Mouse (Mus musculus): ENCODE measurements at regions not wholly inside any gene's neighbourhood (a gene's known extent, or its start where the extent isn't known, plus 50 kb on each side); places are given as distances from the start of the nearest gene placed in this dataset.

DNA sequence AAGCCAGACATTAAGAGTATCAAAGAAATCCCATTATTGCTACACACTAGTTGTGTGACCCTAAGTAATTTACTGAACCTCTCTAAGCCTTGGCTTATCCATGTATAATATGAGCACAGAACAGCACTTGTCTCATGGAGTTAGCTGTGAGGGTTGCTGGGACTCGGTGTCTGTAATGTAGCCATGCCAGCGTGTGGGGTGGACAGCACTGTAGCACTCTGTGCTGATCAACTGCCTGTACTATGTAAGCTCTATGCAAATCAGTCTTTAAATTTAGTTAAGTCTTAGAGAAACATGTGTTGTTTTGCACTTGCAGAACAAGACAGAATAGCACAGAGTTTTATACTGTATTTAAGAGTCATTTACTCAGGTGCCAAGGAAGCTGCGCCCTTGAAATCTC lies 225.0 kb upstream of the N6amt1 start:
- 92% methylated on average over 3 of the region's 3 CpGs for WGBS
- ATAC-seq, result no peak
- no peaks in the 10 kb centered on the region for H3K9me3 ChIP-seq (replicated peaks; ENCODE audit: control insufficient read depth, low read length, poor library complexity, severe bottlenecking)
- no peaks in the 10 kb centered on the region for H3K27me3 ChIP-seq (ENCODE audit: control insufficient read depth, insufficient read depth, low read depth, low read length)
- H3K36me3 ChIP-seq (ENCODE audit: control insufficient read depth, insufficient read depth, low read length), result no peaks in the 10 kb centered on the region
- no peak overlapping the region for H3K27ac ChIP-seq (ENCODE audit: low read length)
- H3K4me1 ChIP-seq (ENCODE audit: control insufficient read depth, insufficient read depth, low read length), result no peaks in the 10 kb centered on the region
- no peak overlapping the region for H3K9ac ChIP-seq (ENCODE audit: low read depth, low read length)
- H3K4me3 ChIP-seq (ENCODE audit: low read depth, low read length), result no peak overlapping the region
- H3K4me2 ChIP-seq (ENCODE audit: low read length), result no peak overlapping the region

DNA sequence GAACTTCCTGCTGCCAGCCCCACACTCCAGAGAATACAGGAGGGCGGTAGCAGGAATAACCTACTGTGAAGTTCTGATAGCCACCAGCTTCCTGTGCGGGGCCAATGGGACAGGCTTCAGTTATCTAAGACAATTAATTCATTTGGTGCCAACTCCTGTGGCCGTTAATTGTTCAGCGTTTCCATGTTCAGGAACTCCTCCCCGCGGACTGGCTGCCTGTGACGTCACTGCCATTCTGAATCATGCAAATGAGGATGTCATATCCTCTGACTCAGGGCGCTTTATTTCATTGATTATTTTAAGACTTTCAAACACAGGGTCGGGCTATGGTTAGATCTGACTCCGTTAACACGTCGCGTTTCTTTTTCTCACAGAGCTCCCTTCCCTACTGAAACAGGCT lies 225.8 kb upstream of the N6amt1 start:
- 58% methylated on average over 13 of the region's 13 CpGs for WGBS
- Histone ChIP-seq H3K9me3 (replicated peaks; ENCODE audit: control insufficient read depth, low read length, poor library complexity, severe bottlenecking) (no peaks in the 10 kb centered on the region), H3K27me3 (ENCODE audit: control insufficient read depth, insufficient read depth, low read depth, low read length) (no peaks in the 10 kb centered on the region), H3K27ac (ENCODE audit: low read length) (no peak overlapping the region), H3K4me1 (ENCODE audit: control insufficient read depth, insufficient read depth, low read length) (no peaks in the 10 kb centered on the region), H3K4me3 (ENCODE audit: low read depth, low read length) (peak overlapping the region; percentile 22), H3K9ac (ENCODE audit: low read depth, low read length) (no peak overlapping the region), H3K4me2 (ENCODE audit: low read length) (peak overlapping the region; percentile 40), H3K36me3 (ENCODE audit: control insufficient read depth, insufficient read depth, low read length) (no peaks in the 10 kb centered on the region)
- peak; percentile 60 for ATAC-seq

DNA sequence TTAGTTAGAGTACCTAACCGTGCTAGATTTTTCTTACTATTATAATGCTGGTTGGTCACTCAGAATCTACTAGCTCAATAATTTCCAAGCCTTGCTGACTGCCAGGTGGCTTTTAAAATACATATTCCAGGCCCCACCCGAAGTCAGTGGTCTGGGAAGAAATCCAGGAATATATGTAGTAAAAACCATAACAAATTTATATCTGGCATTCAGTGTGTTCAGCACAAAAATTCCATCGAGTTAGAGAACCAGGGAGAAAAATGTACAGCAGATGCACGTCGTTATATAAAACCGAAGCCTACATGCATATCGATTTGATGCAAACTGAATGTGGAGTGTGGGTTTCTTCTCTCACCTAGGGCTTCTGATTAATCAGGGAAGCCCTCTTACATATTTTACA lies 229.5 kb upstream of the N6amt1 start:
- no peak overlapping the region for H3K4me3 ChIP-seq (ENCODE audit: low read depth, low read length)
- no peaks in the 10 kb centered on the region for H3K27me3 ChIP-seq (ENCODE audit: control insufficient read depth, insufficient read depth, low read depth, low read length)
- no peak for ATAC-seq
- H3K9me3 ChIP-seq (replicated peaks; ENCODE audit: control insufficient read depth, low read length, poor library complexity, severe bottlenecking), result no peaks in the 10 kb centered on the region
- H3K9ac ChIP-seq (ENCODE audit: low read depth, low read length), result no peak overlapping the region
- H3K27ac ChIP-seq (ENCODE audit: low read length), result no peak overlapping the region
- H3K4me1 ChIP-seq (ENCODE audit: control insufficient read depth, insufficient read depth, low read length), result no peaks in the 10 kb centered on the region
- H3K36me3 ChIP-seq (ENCODE audit: control insufficient read depth, insufficient read depth, low read length), result no peaks in the 10 kb centered on the region
- 92% methylated on average over 7 of the region's 7 CpGs for WGBS
- H3K4me2 ChIP-seq (ENCODE audit: low read length), result no peak overlapping the region

DNA sequence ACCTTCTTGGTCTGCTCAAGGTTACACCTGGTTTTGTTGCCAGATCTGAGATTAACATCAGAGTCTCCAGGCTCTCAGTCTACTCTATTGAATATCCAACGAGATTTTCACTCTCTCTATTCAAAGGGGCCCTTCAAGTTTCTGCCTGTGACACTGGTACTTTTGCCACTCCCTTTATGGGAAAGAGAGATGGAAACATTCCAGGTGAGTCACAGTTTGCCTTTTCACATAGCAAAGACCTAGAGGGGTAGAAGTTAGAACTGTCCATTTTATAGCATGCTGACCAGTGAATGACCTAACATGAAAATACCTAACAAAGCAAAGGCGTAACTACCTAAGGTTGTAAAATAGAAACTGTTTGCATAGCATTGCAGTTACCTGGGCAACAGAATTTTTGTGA lies 250.4 kb upstream of the N6amt1 start:
- Histone ChIP-seq H3K36me3 (ENCODE audit: control insufficient read depth, insufficient read depth, low read length) (no peaks in the 10 kb centered on the region), H3K4me2 (ENCODE audit: low read length) (no peak overlapping the region), H3K9me3 (replicated peaks; ENCODE audit: control insufficient read depth, low read length, poor library complexity, severe bottlenecking) (no peaks in the 10 kb centered on the region), H3K9ac (ENCODE audit: low read depth, low read length) (no peak overlapping the region), H3K27me3 (ENCODE audit: control insufficient read depth, insufficient read depth, low read depth, low read length) (no peaks in the 10 kb centered on the region), H3K27ac (ENCODE audit: low read length) (no peak overlapping the region), H3K4me1 (ENCODE audit: control insufficient read depth, insufficient read depth, low read length) (no peaks in the 10 kb centered on the region), H3K4me3 (ENCODE audit: low read depth, low read length) (no peak overlapping the region)
- ATAC-seq, result no peak
- 80% methylated on average over 2 of the region's 2 CpGs for WGBS

DNA sequence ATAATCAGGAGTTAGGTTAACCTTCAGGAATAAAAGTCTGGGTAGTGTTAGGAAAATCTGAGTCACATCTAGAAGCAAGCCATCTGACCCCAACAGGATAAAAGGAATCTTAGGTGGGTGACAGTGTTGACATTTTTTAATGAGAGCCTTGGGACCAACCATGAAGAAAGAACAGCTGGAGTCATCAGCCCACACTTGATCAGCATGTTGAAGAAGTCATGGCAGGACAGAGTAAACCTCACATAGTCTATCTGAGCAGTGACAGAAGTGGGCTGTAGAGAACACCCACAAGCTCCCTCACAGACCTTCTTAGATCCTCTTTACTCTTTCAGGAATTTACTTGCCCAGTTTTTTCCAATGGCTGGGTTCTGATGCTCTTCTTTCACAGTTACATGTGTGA lies 251.9 kb upstream of the N6amt1 start:
- no peak overlapping the region for H3K4me3 ChIP-seq (ENCODE audit: low read depth, low read length)
- no peaks in the 10 kb centered on the region for H3K9me3 ChIP-seq (replicated peaks; ENCODE audit: control insufficient read depth, low read length, poor library complexity, severe bottlenecking)
- no peaks in the 10 kb centered on the region for H3K4me1 ChIP-seq (ENCODE audit: control insufficient read depth, insufficient read depth, low read length)
- no peak overlapping the region for H3K4me2 ChIP-seq (ENCODE audit: low read length)
- no peak for ATAC-seq
- no peaks in the 10 kb centered on the region for H3K36me3 ChIP-seq (ENCODE audit: control insufficient read depth, insufficient read depth, low read length)
- no peak overlapping the region for H3K27ac ChIP-seq (ENCODE audit: low read length)
- no peaks in the 10 kb centered on the region for H3K27me3 ChIP-seq (ENCODE audit: control insufficient read depth, insufficient read depth, low read depth, low read length)
- no peak overlapping the region for H3K9ac ChIP-seq (ENCODE audit: low read depth, low read length)

DNA sequence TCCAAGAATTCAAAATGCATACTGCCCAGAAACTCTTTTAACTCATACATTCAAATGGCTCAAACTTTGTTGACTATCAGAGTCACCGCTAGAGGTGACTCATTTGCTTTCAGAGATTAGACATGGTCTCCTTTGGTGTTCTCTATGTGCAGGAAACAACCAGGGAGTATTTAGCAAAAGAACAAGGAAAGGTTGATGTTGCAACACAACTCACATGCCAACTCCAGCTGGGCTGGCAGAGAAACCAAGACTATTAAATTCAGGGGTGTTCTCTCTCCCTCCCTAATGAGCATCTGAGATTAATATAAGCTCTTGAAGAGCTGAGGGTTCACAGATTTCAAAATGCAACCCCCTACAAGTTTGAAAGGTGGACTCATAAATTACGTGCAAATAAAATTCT lies 262.0 kb upstream of the N6amt1 start:
- Histone ChIP-seq H3K4me1 (ENCODE audit: control insufficient read depth, insufficient read depth, low read length) (no peaks in the 10 kb centered on the region), H3K36me3 (ENCODE audit: control insufficient read depth, insufficient read depth, low read length) (no peaks in the 10 kb centered on the region), H3K27ac (ENCODE audit: low read length) (no peak overlapping the region), H3K9ac (ENCODE audit: low read depth, low read length) (no peak overlapping the region), H3K4me3 (ENCODE audit: low read depth, low read length) (no peak overlapping the region), H3K9me3 (replicated peaks; ENCODE audit: control insufficient read depth, low read length, poor library complexity, severe bottlenecking) (no peaks in the 10 kb centered on the region), H3K4me2 (ENCODE audit: low read length) (no peak overlapping the region), H3K27me3 (ENCODE audit: control insufficient read depth, insufficient read depth, low read depth, low read length) (no peaks in the 10 kb centered on the region)
- no peak for ATAC-seq
- 91% methylated on average over 2 of the region's 2 CpGs for WGBS

DNA sequence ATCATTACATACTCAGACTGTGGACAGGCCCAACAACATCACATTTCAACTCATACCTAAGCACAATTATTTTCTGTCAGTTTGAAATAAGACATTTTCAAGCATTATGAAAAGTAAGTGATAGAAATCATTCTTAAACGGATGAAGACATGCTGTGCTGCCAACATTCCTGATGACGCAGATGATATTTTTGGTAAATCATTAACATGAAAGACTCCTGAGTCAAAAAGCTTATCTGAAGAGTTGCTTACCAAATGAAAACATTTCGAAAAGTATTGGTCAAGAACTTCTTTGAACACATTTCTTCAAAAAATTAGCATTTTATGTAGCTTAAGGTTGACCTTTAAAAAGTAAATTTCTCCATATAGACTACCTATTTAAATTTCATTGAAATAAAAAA lies 264.7 kb upstream of the N6amt1 start:
- H3K27me3 ChIP-seq (ENCODE audit: control insufficient read depth, insufficient read depth, low read depth, low read length), result no peaks in the 10 kb centered on the region
- H3K27ac ChIP-seq (ENCODE audit: low read length), result no peak overlapping the region
- no peaks in the 10 kb centered on the region for H3K9me3 ChIP-seq (replicated peaks; ENCODE audit: control insufficient read depth, low read length, poor library complexity, severe bottlenecking)
- no peaks in the 10 kb centered on the region for H3K4me1 ChIP-seq (ENCODE audit: control insufficient read depth, insufficient read depth, low read length)
- ATAC-seq, result no peak
- 88% methylated on average over 3 of the region's 3 CpGs for WGBS
- H3K9ac ChIP-seq (ENCODE audit: low read depth, low read length), result no peak overlapping the region
- no peaks in the 10 kb centered on the region for H3K36me3 ChIP-seq (ENCODE audit: control insufficient read depth, insufficient read depth, low read length)
- no peak overlapping the region for H3K4me3 ChIP-seq (ENCODE audit: low read depth, low read length)
- no peak overlapping the region for H3K4me2 ChIP-seq (ENCODE audit: low read length)

DNA sequence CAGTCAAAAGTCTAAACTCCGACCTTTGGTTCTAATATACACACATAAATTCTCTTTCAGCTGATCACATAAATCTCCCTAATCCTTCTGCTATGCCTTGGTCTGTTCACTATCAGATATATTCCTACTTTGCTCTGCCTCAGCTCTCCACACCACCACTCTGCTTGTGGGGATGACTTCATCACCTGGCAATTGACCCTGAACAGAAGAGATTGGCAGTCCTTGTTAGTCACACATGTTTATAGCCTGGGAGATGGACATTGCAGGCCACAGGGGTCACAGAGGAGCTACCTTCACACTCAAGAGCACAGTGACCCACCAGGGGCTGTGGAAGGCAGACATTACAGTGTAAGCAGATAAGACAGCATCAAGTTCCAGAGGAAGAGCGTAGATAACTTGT lies 270.5 kb upstream of the N6amt1 start:
- no peaks in the 10 kb centered on the region for H3K4me1 ChIP-seq (ENCODE audit: control insufficient read depth, insufficient read depth, low read length)
- H3K9me3 ChIP-seq (replicated peaks; ENCODE audit: control insufficient read depth, low read length, poor library complexity, severe bottlenecking), result no peaks in the 10 kb centered on the region
- no peak overlapping the region for H3K4me3 ChIP-seq (ENCODE audit: low read depth, low read length)
- no peak overlapping the region for H3K9ac ChIP-seq (ENCODE audit: low read depth, low read length)
- H3K27ac ChIP-seq (ENCODE audit: low read length), result no peak overlapping the region
- H3K4me2 ChIP-seq (ENCODE audit: low read length), result no peak overlapping the region
- no peaks in the 10 kb centered on the region for H3K27me3 ChIP-seq (ENCODE audit: control insufficient read depth, insufficient read depth, low read depth, low read length)
- ATAC-seq, result no peak
- no peaks in the 10 kb centered on the region for H3K36me3 ChIP-seq (ENCODE audit: control insufficient read depth, insufficient read depth, low read length)
- WGBS, result 77% methylated on average over 2 of the region's 2 CpGs

DNA sequence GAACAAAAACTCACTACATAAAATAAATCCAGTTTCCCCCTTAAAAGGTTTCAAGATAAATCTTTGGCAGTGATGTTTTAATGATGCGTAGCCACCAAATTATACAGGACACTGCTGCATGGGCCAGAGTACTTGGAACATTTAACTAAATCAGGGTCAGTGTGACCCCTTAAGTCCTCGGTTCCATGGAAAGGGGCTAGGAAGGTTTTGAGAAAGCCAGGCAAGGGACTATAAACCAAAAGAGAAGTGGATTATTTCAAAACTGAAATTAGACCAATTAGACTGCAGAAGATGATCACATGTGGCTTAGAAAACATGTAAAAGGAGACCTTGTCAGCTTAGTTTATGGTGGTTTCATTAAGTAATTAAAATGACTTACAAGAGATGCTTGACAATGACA lies 276.6 kb upstream of the N6amt1 start:
- Histone ChIP-seq H3K4me1 (ENCODE audit: control insufficient read depth, insufficient read depth, low read length) (no peaks in the 10 kb centered on the region), H3K27me3 (ENCODE audit: control insufficient read depth, insufficient read depth, low read depth, low read length) (no peaks in the 10 kb centered on the region), H3K9ac (ENCODE audit: low read depth, low read length) (no peak overlapping the region), H3K4me3 (ENCODE audit: low read depth, low read length) (no peak overlapping the region), H3K4me2 (ENCODE audit: low read length) (no peak overlapping the region), H3K9me3 (replicated peaks; ENCODE audit: control insufficient read depth, low read length, poor library complexity, severe bottlenecking) (no peaks in the 10 kb centered on the region), H3K27ac (ENCODE audit: low read length) (no peak overlapping the region), H3K36me3 (ENCODE audit: control insufficient read depth, insufficient read depth, low read length) (no peaks in the 10 kb centered on the region)
- ATAC-seq, result no peak
- 94% methylated on average over 2 of the region's 2 CpGs for WGBS

DNA sequence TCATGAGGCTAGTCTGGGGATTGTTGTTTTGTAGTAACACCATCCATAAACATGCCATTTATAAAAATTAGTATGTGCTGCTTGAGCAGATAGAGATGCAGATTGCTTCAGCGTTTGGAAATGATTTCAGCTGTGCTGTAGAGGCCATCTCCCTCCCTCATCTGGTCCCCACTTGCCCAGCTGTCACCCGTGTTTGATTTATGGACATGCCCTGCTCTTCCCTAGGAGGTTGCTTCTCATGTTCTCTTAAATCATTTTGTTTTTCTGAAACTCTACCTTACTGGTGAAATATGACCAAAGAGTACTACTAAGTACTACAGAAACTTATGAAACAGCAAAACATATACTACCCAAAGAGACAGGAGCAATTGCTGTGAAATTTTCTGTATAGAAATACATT lies 284.7 kb upstream of the N6amt1 start:
- H3K9me3 ChIP-seq (replicated peaks; ENCODE audit: control insufficient read depth, low read length, poor library complexity, severe bottlenecking), result no peaks in the 10 kb centered on the region
- WGBS, result 87% methylated on average over 2 of the region's 2 CpGs

More for the DNA sequence above, 284.7 kb upstream of the N6amt1 start:
- Histone ChIP-seq H3K27ac (ENCODE audit: low read length) (no peak overlapping the region), H3K27me3 (ENCODE audit: control insufficient read depth, insufficient read depth, low read depth, low read length) (no peaks in the 10 kb centered on the region), H3K4me2 (ENCODE audit: low read length) (no peak overlapping the region), H3K36me3 (ENCODE audit: control insufficient read depth, insufficient read depth, low read length) (no peaks in the 10 kb centered on the region), H3K4me1 (ENCODE audit: control insufficient read depth, insufficient read depth, low read length) (no peaks in the 10 kb centered on the region), H3K4me3 (ENCODE audit: low read depth, low read length) (no peak overlapping the region), H3K9ac (ENCODE audit: low read depth, low read length) (no peak overlapping the region)
- ATAC-seq, result no peak
